Mouse (Mus musculus) stomach, postnatal 0 days (tissue): Measurements from ENCODE around the gene Thrsp.

Experiments
- CTCF ChIP-seq: IDR thresholded peaks from 2 replicates; pipeline ENCODE4 v1.5.1; 2016; ENCODE audit warnings: antibody characterized with exemption, low read depth, mild to moderate bottlenecking, moderate library complexity
- EP300 ChIP-seq: optimal IDR thresholded peaks from 2 replicates; pipeline ENCODE3; 2016; ENCODE audit warnings: antibody characterized with exemption

- TF ChIP-seq CTCF (peak; percentile 65), EP300 (no peak)
Observed at GRCm38 (mm10) chr7:97411575-97411974, 6.0 kb downstream of the Thrsp start.
